Mouse (Mus musculus): ENCODE measurements around the gene Hist2h3b.

DNA sequence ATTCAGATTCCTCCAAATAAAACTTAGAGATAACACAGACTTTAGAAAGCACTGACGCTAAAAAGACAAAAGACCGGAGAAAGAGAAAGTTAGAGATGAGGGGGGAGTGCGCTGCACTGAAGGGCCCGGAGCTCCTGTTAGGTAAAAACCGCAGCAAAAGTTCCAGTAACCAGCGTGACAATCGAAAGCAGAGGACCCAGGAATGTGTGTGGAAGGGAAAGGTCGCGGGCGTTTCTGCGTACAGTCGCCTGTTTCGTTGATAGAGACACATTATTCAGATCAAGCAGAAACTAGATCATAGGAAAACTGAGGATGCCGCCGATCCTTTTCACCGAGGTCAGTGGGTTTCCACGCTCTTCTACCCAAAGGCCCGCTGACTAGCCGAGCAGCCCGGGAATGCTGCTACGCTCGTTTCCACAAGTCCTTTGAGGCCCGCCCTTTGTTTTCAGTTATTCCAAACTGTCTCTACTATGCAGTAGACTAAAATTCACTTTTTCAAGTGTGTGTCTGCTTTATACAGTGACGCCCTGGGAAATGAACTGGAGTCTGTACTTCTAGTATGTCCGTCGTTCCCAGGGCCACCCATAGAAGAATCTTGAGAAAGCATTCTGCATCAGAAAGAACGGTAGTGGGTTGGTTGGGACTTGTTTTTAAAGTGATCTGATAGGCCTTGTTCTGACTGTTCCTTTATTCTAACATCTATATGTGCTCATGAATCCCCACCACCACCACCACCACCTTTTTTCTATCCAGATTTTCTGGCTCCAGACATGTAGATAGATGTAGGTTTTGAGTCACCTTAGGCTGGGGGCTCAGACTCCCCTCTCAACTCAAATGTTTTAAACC lies 4.7 kb upstream of the Hist2h3b start:
- TF ChIP-seq CTCF (conservative IDR thresholded peaks at IDR 0.05; ENCODE audit: low read length) (no peak), NANOG (IDR thresholded peaks at IDR 0.05; ENCODE audit: borderline replicate concordance, low read length) (no peak)
